Comparison of ENCODE assay signal across 10 mouse cellular contexts in genomic region chr13:38506320-38506719, GRCm38 (mm10). TPM values are rescaled to one million over a fixed set of nuclear protein-coding genes. Genes with fewer than 3 reads are reported as not detected.
DNase-seq lines count a peak whose midpoint lies in the region; ATAC-seq and TF ChIP-seq lines count a peak whose summit lies in the region.
"Had no signal": no experiment of that assay in that cellular context is flagged by ENCODE, and none has a peak within 500 bp of the region (broad histone marks: within the 10 kb centered on the region; RNA-seq: fewer than 3 reads in every experiment).

No protein-coding gene starts in this region.

- no peaks in the 10 kb centered on the region for H3K4me1 ChIP-seq in liver, adult 2 months (ENCODE audit: control insufficient read depth, insufficient read depth, low read length)
- peaks cover 5% of the 10 kb centered on the region; the same call in 1 of the 2 replicates for H3K4me1 ChIP-seq in liver, embryonic 12.5 days
- no peaks in the 10 kb centered on the region for H3K4me1 ChIP-seq in liver, embryonic 14.5 days (replicated peaks; ENCODE audit: control insufficient read depth in 2 of 2, insufficient read depth in 2 of 2, low read length in 1 of 2)
- H3K4me1 ChIP-seq: limb, embryonic 12.5 days had no signal

- peak; percentile 42 for TF ChIP-seq CTCF in liver, adult 2 months (IDR thresholded peaks at IDR 0.05; ENCODE audit: low read depth, low read length)
- peak; percentile 42 for TF ChIP-seq CTCF in liver, embryonic 14.5 days (IDR thresholded peaks at IDR 0.05; ENCODE audit: low read depth)

- H3K79me2 ChIP-seq in liver, adult 2 months (ENCODE audit: control insufficient read depth, insufficient read depth, low read length), result no peaks in the 10 kb centered on the region

- no peaks in the 10 kb centered on the region for H3K9me3 ChIP-seq in liver, embryonic 12.5 days (replicated peaks)
- H3K9me3 ChIP-seq in liver, embryonic 14.5 days (ENCODE audit: control insufficient read depth, low read length), result no peaks in the 10 kb centered on the region
- H3K9me3 ChIP-seq: limb, embryonic 12.5 days had no signal

- no peak for TF ChIP-seq POLR2A in liver, adult 2 months (IDR thresholded peaks at IDR 0.05; ENCODE audit: extremely low read depth, insufficient read depth, low read length)

- ATAC-seq in liver, embryonic 12.5 days, result no peak
- no peak for ATAC-seq in liver, embryonic 14.5 days (ENCODE audit: insufficient read depth)

- DNase-seq in adrenal gland, postnatal 14 days, result peak; percentile 69
- DNase-seq in adrenal gland, adult 18-20 months (ENCODE audit: low spot score in 2 of 2), result no peak
- DNase-seq in liver, adult 2 months (ENCODE audit: extremely low read depth, low read depth, low spot score), result no peak
- peak; percentile 49 for DNase-seq in adrenal gland, postnatal 25 days
- DNase-seq in gastrocnemius, postnatal 36 days, result peak; percentile 42
- DNase-seq in liver, embryonic 14.5 days (ENCODE audit: low read depth in 3 of 3, low spot score in 3 of 3), result no peak
- DNase-seq in splenic B cell, adult 2 months (ENCODE audit: low read depth, low spot score), result peak; percentile 68

- H3K27ac ChIP-seq in liver, adult 2 months (replicated peaks; ENCODE audit: insufficient read depth, low read depth, low read length), result no peak overlapping the region
- H3K27ac ChIP-seq in liver, embryonic 12.5 days, result no peak overlapping the region
- H3K27ac ChIP-seq in liver, embryonic 14.5 days, result no peak overlapping the region
- H3K27ac ChIP-seq: limb, embryonic 12.5 days had no signal

- intact Hi-C loops in gastrocnemius, postnatal 36 days (cut with DNase I), result no loop called here

- no peak overlapping the region for H3K4me2 ChIP-seq in liver, embryonic 12.5 days
- H3K4me2 ChIP-seq in liver, embryonic 14.5 days (ENCODE audit: low read depth), result no peak overlapping the region
- H3K4me2 ChIP-seq: limb, embryonic 12.5 days had no signal

- WGBS in liver, adult 2 months, result 81% methylated on average over 8 of the region's 8 CpGs
- 79% methylated on average over 8 of the region's 8 CpGs for WGBS in liver, embryonic 12.5 days (ENCODE audit: insufficient replicate concordance)
- 70% methylated on average over 8 of the region's 8 CpGs for WGBS in liver, embryonic 14.5 days (ENCODE audit: insufficient replicate concordance)

- no peak for TF ChIP-seq EP300 in liver, embryonic 14.5 days (IDR thresholded peaks at IDR 0.05; ENCODE audit: low read depth)

- no peaks in the 10 kb centered on the region for H3K27me3 ChIP-seq in liver, adult 2 months (ENCODE audit: control insufficient read depth, insufficient read depth, low read length)
- H3K27me3 ChIP-seq in liver, embryonic 12.5 days (replicated peaks), result no peaks in the 10 kb centered on the region
- no peaks in the 10 kb centered on the region for H3K27me3 ChIP-seq in liver, embryonic 14.5 days (ENCODE audit: control insufficient read depth, insufficient read depth, low read length)
- no peaks in the 10 kb centered on the region for H3K27me3 ChIP-seq in splenic B cell, adult 2 months (ENCODE audit: control insufficient read depth, insufficient read depth, low read length, poor library complexity, severe bottlenecking)
- H3K27me3 ChIP-seq: limb, embryonic 12.5 days had no signal

- H3K36me3 ChIP-seq in liver, adult 2 months (ENCODE audit: control insufficient read depth, insufficient read depth, low read length), result peaks cover 69% of the 10 kb centered on the region
- peaks cover 100% of the 10 kb centered on the region for H3K36me3 ChIP-seq in liver, embryonic 12.5 days
- peaks cover 14% of the 10 kb centered on the region for H3K36me3 ChIP-seq in liver, embryonic 14.5 days (replicated peaks; ENCODE audit: control insufficient read depth, insufficient read depth, low read depth)
- H3K36me3 ChIP-seq in splenic B cell, adult 2 months (ENCODE audit: control insufficient read depth, insufficient read depth, low read length, poor library complexity, severe bottlenecking), result peaks cover 7% of the 10 kb centered on the region

- H3K9ac ChIP-seq in liver, adult 2 months (ENCODE audit: low read depth, low read length), result no peak overlapping the region
- H3K9ac ChIP-seq in liver, embryonic 12.5 days, result no peak overlapping the region
- H3K9ac ChIP-seq in liver, embryonic 14.5 days (replicated peaks), result no peak overlapping the region
- H3K9ac ChIP-seq: limb, embryonic 12.5 days had no signal

- no peak overlapping the region for H3K4me3 ChIP-seq in liver, adult 2 months (ENCODE audit: insufficient read depth, low read depth, low read length)
- H3K4me3 ChIP-seq in liver, embryonic 12.5 days, result no peak overlapping the region
- H3K4me3 ChIP-seq in liver, embryonic 14.5 days (ENCODE audit: insufficient read depth in 1 of 2, low read depth in 2 of 2, low read length in 2 of 2), result no peak overlapping the region
- H3K4me3 ChIP-seq: erythroblast, embryonic 14.5 days; limb, embryonic 12.5 days had no signal

RNA-seq across cellular contexts. Expression of gene Txndc5, which starts 22.3 kb away (rescaled TPM):
- total RNA-seq in adrenal gland, postnatal 14 days (2021), result 124 and 125 TPM in 2 replicates
- total RNA-seq in adrenal gland, adult 18-20 months (2021), result 100 to 1,000 TPM; 106 to 177 TPM
- 126 and 160 TPM in 2 replicates for total RNA-seq in liver, adult 2 months (2014; rRNA removed)
- polyA plus RNA-seq in liver, adult 2 months (2012; rRNA removed), result 97.9 and 104 TPM in 2 replicates
- polyA plus RNA-seq in liver, embryonic 12.5 days (2016; fragmentation: Nextera tagmentation; extraction: Ambion mirVana), result 102 and 104 TPM in 2 replicates
- 154 and 197 TPM in 2 replicates for total RNA-seq in adrenal gland, postnatal 25 days (2021)
- 10 to 100 TPM; 24.4 to 26.8 TPM for total RNA-seq in gastrocnemius, postnatal 36 days (2021)
- 29.1 and 31.2 TPM in 2 replicates for polyA plus RNA-seq in liver, embryonic 14.5 days (2012; rRNA removed)
- polyA plus RNA-seq in liver, embryonic 14.5 days (2014; fragmentation: Nextera tagmentation; extraction: Ambion mirVana), result 66.8 and 67.8 TPM in 2 replicates

Comparison
In these comparisons a context has a peak if more than half of its experiments do, and no peak if none do; other contexts are left out.
1. DNase-seq: peak in adrenal gland, postnatal 14 days (single experiment), adrenal gland, postnatal 25 days (single experiment), gastrocnemius, postnatal 36 days (2 of 2) and splenic B cell, adult 2 months (single experiment); none in adrenal gland, adult 18-20 months (0 of 2), liver, adult 2 months (single experiment) and liver, embryonic 14.5 days (0 of 3).